Mouse (Mus musculus): ENCODE measurements at regions not wholly inside any gene's neighbourhood (a gene's known extent, or its start where the extent isn't known, plus 50 kb on each side); places are given as distances from the start of the nearest gene placed in this dataset.

DNA sequence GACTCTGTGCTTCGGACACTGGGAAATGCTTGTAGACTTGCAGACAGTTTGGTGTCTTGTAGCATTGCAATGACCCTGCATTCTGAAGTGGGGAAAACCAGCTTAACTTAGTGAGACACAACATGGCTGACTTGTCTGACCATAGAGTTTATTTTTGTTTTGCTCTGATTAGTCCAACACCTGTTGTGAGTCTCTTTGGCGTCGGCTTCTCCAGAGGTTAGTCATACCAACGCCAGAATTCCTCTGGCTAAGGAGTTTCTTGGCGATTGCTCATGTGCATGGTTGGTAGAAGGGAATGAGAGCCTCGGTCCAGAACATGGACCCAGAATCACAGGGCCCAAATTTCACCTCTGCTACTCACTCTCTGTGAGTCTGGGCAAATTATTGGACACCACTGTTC, 82.9 kb upstream of the Armc2 start:
- 88% methylated on average over 6 of the region's 6 CpGs for WGBS
- no peaks in the 10 kb centered on the region for H3K36me3 ChIP-seq (ENCODE audit: control insufficient read depth, insufficient read depth, low read length)
- no peaks in the 10 kb centered on the region; the same call in none of the 2 replicates for H3K9me3 ChIP-seq (replicated peaks; ENCODE audit: control insufficient read depth, low read length, poor library complexity, severe bottlenecking)
- no peak overlapping the region for H3K27ac ChIP-seq (ENCODE audit: low read length)
- H3K4me2 ChIP-seq (ENCODE audit: low read length): no peak overlapping the region
- no peaks in the 10 kb centered on the region for H3K4me1 ChIP-seq (ENCODE audit: control insufficient read depth, insufficient read depth, low read length)
- no peak overlapping the region for H3K4me3 ChIP-seq (ENCODE audit: low read depth, low read length)
- ATAC-seq: no peak
- H3K9ac ChIP-seq (ENCODE audit: low read depth, low read length): no peak overlapping the region
- H3K27me3 ChIP-seq (ENCODE audit: control insufficient read depth, insufficient read depth, low read depth, low read length): no peaks in the 10 kb centered on the region; the same call in 1 of the 2 replicates

DNA sequence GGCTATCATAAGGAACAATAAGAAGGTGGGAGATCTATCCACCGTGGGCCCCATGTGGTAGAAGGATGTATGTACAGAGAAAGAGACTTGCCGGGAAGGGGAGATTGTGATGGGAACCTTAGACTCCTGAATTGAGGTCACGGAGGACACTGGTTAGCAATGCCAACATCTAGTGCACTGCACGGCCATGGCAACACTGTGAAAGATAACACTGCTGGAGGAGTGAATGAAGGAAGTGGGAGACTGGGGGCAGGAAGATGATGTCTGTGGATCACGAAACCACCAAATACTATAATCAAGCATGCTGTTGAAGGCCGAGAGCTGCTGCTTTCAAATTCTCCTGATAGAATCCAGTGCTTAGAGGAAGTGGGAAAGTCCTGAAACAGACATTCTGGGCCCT, 78.7 kb upstream of the Armc2 start:
- H3K4me3 ChIP-seq (ENCODE audit: low read depth, low read length): no peak overlapping the region
- no peak for ATAC-seq
- no peak overlapping the region for H3K27ac ChIP-seq (ENCODE audit: low read length)
- 87% methylated on average over 6 of the region's 6 CpGs for WGBS
- no peak overlapping the region for H3K4me2 ChIP-seq (ENCODE audit: low read length)
- H3K9ac ChIP-seq (ENCODE audit: low read depth, low read length): no peak overlapping the region
- H3K27me3 ChIP-seq (ENCODE audit: control insufficient read depth, insufficient read depth, low read depth, low read length): no peaks in the 10 kb centered on the region
- H3K9me3 ChIP-seq (replicated peaks; ENCODE audit: control insufficient read depth, low read length, poor library complexity, severe bottlenecking): no peaks in the 10 kb centered on the region
- no peaks in the 10 kb centered on the region for H3K4me1 ChIP-seq (ENCODE audit: control insufficient read depth, insufficient read depth, low read length)
- H3K36me3 ChIP-seq (ENCODE audit: control insufficient read depth, insufficient read depth, low read length): no peaks in the 10 kb centered on the region

DNA sequence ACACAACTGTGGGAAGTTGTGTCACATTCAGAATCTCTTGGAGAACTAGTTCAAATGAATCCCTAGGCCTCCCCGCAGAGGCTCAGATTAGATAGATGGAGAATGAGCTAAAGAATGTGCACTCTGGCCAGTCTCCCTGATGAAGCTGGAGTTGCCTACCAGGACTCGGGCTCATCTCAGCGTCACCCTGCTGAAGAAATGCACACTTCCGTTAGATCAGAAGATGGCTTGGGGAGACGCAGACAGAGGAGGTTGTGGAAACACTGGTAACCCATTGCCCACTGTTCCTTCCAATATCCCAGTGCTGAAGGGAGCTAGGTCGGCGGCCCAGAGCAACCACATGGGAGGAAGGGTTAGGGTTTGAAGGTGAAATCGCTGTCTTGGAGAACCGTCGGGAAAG, 77.7 kb upstream of the Armc2 start:
- 91% methylated on average over 10 of the region's 10 CpGs for WGBS

DNA sequence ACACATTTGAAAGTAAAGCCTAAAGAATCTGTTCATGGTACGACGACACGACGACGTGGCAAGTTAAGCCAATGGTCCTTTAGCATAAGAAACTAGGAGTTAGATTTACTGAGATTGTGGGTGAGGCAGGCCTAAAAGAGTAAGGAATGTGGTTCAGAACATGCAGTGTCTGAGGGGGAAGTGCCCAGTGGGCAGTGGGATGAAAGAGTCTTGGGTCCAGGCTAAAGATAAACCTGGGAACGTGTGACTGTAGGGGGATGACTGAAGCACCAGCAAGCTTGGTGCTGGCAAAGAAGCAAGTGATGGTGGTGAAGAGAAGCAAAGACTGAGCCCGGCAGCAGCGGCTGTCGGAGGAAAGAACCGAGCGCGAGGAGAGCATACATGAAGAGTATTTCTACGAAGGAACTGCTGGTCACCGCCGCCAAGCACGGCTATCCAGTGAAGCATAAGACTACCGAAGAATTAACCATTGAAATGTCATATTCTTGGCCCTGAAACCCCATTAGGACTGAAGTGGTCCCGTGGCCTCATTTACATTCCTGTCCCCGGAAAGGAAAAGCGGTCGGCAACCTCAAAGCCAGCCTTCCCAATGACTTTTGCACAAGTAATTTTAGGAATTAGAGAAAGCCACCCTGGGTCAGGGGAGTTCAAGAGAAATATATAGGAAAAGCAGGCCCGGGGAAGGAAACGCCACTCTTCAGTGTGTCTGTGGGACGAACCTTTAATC, 76.2 kb upstream of the Armc2 start:
- 81% methylated on average over 24 of the region's 24 CpGs for WGBS
- H3K9ac ChIP-seq (ENCODE audit: low read depth, low read length): no peak overlapping the region
- H3K4me3 ChIP-seq (ENCODE audit: low read depth, low read length): no peak overlapping the region
- H3K4me1 ChIP-seq (ENCODE audit: control insufficient read depth, insufficient read depth, low read length): no peaks in the 10 kb centered on the region
- no peak overlapping the region for H3K27ac ChIP-seq (ENCODE audit: low read length)
- no peak for ATAC-seq
- H3K4me2 ChIP-seq (ENCODE audit: low read length): no peak overlapping the region
- H3K27me3 ChIP-seq (ENCODE audit: control insufficient read depth, insufficient read depth, low read depth, low read length): no peaks in the 10 kb centered on the region
- no peaks in the 10 kb centered on the region for H3K36me3 ChIP-seq (ENCODE audit: control insufficient read depth, insufficient read depth, low read length)
- H3K9me3 ChIP-seq (replicated peaks; ENCODE audit: control insufficient read depth, low read length, poor library complexity, severe bottlenecking): no peaks in the 10 kb centered on the region

More for the DNA sequence above, 77.7 kb upstream of the Armc2 start:
- Histone ChIP-seq H3K9me3 (replicated peaks; ENCODE audit: control insufficient read depth, low read length, poor library complexity, severe bottlenecking) (no peaks in the 10 kb centered on the region), H3K4me2 (ENCODE audit: low read length) (no peak overlapping the region), H3K4me3 (ENCODE audit: low read depth, low read length) (no peak overlapping the region), H3K27me3 (ENCODE audit: control insufficient read depth, insufficient read depth, low read depth, low read length) (no peaks in the 10 kb centered on the region), H3K27ac (ENCODE audit: low read length) (no peak overlapping the region), H3K36me3 (ENCODE audit: control insufficient read depth, insufficient read depth, low read length) (no peaks in the 10 kb centered on the region), H3K4me1 (ENCODE audit: control insufficient read depth, insufficient read depth, low read length) (no peaks in the 10 kb centered on the region), H3K9ac (ENCODE audit: low read depth, low read length) (no peak overlapping the region)
- no peak for ATAC-seq

DNA sequence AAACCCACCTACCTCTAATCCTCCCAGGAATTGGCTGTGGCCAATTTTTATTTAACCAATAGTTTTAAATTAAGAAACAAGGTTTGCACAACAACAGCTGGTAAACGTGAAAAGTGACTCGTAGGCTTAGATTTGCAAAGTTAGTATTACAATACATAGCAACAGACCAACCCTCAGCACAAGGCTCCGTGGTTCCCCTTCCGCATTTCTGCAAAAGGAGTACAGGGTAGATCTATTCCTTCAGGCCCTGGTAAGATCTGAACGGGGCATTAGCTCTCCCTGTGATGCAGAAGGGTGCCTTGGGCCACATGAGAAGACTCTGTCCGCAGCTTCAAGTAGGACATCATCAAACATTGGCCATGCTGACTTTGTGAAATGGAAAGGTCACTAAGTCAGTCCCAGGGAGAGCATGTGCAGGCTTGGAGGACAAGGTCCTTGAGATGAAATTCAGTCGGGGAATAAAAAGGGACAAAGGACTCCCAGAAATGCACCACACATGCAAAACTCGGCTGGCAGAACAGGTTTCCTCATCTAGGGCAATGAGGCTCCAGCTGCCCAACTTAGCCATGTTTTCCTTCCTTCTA, 75.0 kb upstream of the Armc2 start:
- no peaks in the 10 kb centered on the region for H3K36me3 ChIP-seq (ENCODE audit: control insufficient read depth, insufficient read depth, low read length)
- 87% methylated on average over 8 of the region's 8 CpGs for WGBS
- no peaks in the 10 kb centered on the region; the same call in 1 of the 2 replicates for H3K4me1 ChIP-seq (ENCODE audit: control insufficient read depth, insufficient read depth, low read length)
- no peaks in the 10 kb centered on the region for H3K27me3 ChIP-seq (ENCODE audit: control insufficient read depth, insufficient read depth, low read depth, low read length)
- H3K4me3 ChIP-seq (ENCODE audit: low read depth, low read length): no peak overlapping the region
- no peak overlapping the region for H3K27ac ChIP-seq (ENCODE audit: low read length)
- no peak overlapping the region for H3K4me2 ChIP-seq (ENCODE audit: low read length)
- H3K9me3 ChIP-seq (replicated peaks; ENCODE audit: control insufficient read depth, low read length, poor library complexity, severe bottlenecking): no peaks in the 10 kb centered on the region
- no peak overlapping the region for H3K9ac ChIP-seq (ENCODE audit: low read depth, low read length)
- ATAC-seq: no peak

DNA sequence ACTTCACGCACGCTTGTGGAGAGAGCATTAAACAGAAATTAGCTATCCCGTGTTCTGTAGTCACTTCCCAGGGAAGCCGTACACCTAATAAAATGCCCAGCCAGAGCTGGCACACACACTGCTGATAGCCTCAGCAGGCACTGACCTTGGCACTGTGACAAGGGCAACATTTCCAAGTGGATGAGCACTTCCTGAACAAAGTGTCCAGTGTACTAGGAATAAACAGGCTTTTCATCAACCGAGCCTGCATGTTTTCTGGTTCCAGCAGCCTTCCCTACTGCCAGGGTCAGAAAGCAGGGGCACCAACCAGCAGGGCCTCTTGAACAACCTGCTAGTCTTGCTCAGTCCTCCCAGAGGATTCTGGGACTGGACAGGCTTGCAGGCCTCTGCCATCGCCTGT, 74.3 kb upstream of the Armc2 start:
- H3K27ac ChIP-seq (ENCODE audit: low read length): no peak overlapping the region
- no peaks in the 10 kb centered on the region for H3K36me3 ChIP-seq (ENCODE audit: control insufficient read depth, insufficient read depth, low read length)
- H3K27me3 ChIP-seq (ENCODE audit: control insufficient read depth, insufficient read depth, low read depth, low read length): 0 out of 2 replicates have a peak, but pooled peaks cover 4% of the 10 kb centered on the region
- no peak overlapping the region for H3K9ac ChIP-seq (ENCODE audit: low read depth, low read length)
- H3K4me1 ChIP-seq (ENCODE audit: control insufficient read depth, insufficient read depth, low read length): no peaks in the 10 kb centered on the region; the same call in 1 of the 2 replicates
- no peak overlapping the region for H3K4me2 ChIP-seq (ENCODE audit: low read length)
- H3K9me3 ChIP-seq (replicated peaks; ENCODE audit: control insufficient read depth, low read length, poor library complexity, severe bottlenecking): no peaks in the 10 kb centered on the region
- ATAC-seq: no peak
- 59% methylated on average over 6 of the region's 6 CpGs for WGBS
- H3K4me3 ChIP-seq (ENCODE audit: low read depth, low read length): no peak overlapping the region

DNA sequence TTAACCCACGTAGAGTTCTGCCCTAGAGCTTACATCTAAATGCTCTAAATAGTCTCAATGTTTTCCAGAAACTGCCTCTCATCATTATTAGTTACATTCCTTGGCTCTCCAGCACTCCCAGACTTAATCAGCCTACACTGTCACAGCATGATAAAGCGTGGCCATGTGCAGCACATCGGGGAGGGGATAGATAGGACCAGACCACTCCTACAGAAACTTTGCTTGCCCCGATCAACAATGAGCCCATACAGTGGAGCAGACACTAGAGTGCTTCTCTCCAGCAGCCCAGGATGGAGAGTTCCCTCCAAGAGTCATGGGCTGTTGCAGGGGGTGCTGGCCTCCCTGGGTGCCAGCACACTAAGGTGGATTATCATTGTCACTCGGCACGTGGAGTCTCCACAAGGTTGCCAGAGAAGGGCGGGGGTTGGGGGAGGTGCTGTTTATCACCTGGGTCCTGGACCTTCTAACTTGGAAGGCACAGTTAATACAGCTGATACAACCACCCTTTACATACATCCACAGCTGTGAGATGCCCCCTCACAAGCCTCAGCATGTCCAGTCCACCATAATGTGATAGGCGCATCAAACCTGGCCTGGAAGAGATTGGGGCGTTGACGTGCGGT, 73.4 kb upstream of the Armc2 start:
- no peak overlapping the region for H3K27ac ChIP-seq (ENCODE audit: low read length)
- no peaks in the 10 kb centered on the region for H3K9me3 ChIP-seq (replicated peaks; ENCODE audit: control insufficient read depth, low read length, poor library complexity, severe bottlenecking)
- H3K4me2 ChIP-seq (ENCODE audit: low read length): no peak overlapping the region
- H3K9ac ChIP-seq (ENCODE audit: low read depth, low read length): no peak overlapping the region
- H3K36me3 ChIP-seq (ENCODE audit: control insufficient read depth, insufficient read depth, low read length): no peaks in the 10 kb centered on the region
- no peak for ATAC-seq
- H3K27me3 ChIP-seq (ENCODE audit: control insufficient read depth, insufficient read depth, low read depth, low read length): 0 out of 2 replicates have a peak, but pooled peaks cover 4% of the 10 kb centered on the region
- WGBS: 84% methylated on average over 11 of the region's 11 CpGs
- no peak overlapping the region for H3K4me3 ChIP-seq (ENCODE audit: low read depth, low read length)
- H3K4me1 ChIP-seq (ENCODE audit: control insufficient read depth, insufficient read depth, low read length): no peaks in the 10 kb centered on the region; the same call in 1 of the 2 replicates

DNA sequence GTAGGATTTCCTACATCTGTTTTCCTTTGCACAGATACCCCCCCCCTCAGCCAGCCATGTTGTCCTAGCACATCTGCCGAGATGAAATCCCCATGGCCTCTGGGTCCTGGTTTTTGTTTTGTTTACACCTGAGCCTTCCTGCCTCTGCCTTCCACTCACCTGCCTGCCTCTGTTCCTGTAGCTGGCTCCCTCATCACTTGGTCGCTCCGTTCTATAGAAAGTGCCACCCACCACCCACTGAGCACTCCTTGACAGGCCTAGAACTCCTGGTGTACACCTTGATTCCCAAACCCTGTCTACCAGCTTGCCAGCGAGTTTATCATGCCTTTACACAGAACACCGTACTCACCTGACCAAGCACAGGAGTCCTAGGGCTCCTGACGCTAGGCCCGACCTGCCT, 72.6 kb upstream of the Armc2 start:
- H3K27me3 ChIP-seq (ENCODE audit: control insufficient read depth, insufficient read depth, low read depth, low read length): 0 out of 2 replicates have a peak, but pooled peaks cover 4% of the 10 kb centered on the region
- no peak overlapping the region for H3K9ac ChIP-seq (ENCODE audit: low read depth, low read length)
- no peak for ATAC-seq
- H3K4me1 ChIP-seq (ENCODE audit: control insufficient read depth, insufficient read depth, low read length): no peaks in the 10 kb centered on the region; the same call in 1 of the 2 replicates
- WGBS: 94% methylated on average over 7 of the region's 7 CpGs
- no peak overlapping the region for H3K4me2 ChIP-seq (ENCODE audit: low read length)
- H3K36me3 ChIP-seq (ENCODE audit: control insufficient read depth, insufficient read depth, low read length): no peaks in the 10 kb centered on the region
- H3K27ac ChIP-seq (ENCODE audit: low read length): no peak overlapping the region
- H3K4me3 ChIP-seq (ENCODE audit: low read depth, low read length): no peak overlapping the region
- H3K9me3 ChIP-seq (replicated peaks; ENCODE audit: control insufficient read depth, low read length, poor library complexity, severe bottlenecking): peaks cover 1% of the 10 kb centered on the region; the same call in 1 of the 2 replicates

DNA sequence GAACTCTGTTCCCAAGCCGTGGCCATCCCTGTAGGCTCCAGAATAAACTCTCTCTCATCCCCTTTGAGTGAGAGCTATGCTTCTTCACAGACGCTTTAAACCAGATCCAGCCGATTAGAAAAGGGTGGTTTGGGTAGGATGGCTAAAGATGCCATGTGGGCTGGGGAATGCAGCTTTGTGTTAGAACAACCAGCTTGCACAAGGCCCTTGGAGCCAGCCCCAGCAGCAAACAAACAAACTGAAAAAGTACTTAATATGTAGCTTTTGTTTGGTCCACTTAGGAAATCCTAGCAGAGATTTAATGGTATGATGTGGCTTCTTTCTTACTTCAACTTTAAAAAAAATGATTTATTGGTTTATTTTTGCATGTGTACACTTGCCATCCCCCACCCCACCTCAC, 71.9 kb upstream of the Armc2 start:
- Histone ChIP-seq H3K4me3 (ENCODE audit: low read depth, low read length) (no peak overlapping the region), H3K9ac (ENCODE audit: low read depth, low read length) (no peak overlapping the region), H3K36me3 (ENCODE audit: control insufficient read depth, insufficient read depth, low read length) (no peaks in the 10 kb centered on the region), H3K4me1 (ENCODE audit: control insufficient read depth, insufficient read depth, low read length) (no peaks in the 10 kb centered on the region; the same call in 1 of the 2 replicates), H3K27me3 (ENCODE audit: control insufficient read depth, insufficient read depth, low read depth, low read length) (0 out of 2 replicates have a peak, but pooled peaks cover 4% of the 10 kb centered on the region), H3K4me2 (ENCODE audit: low read length) (no peak overlapping the region), H3K27ac (ENCODE audit: low read length) (no peak overlapping the region), H3K9me3 (replicated peaks; ENCODE audit: control insufficient read depth, low read length, poor library complexity, severe bottlenecking) (peaks cover 6% of the 10 kb centered on the region)
- ATAC-seq: no peak
- 31% methylated on average over 3 of the region's 3 CpGs for WGBS
